Mouse (Mus musculus) embryo, embryonic 11.5 days (tissue): ENCODE measurements around the gene Pitpnb.

Experiments used
- DNase-seq: peaks from one replicate; pipeline ENCODE4 v3.0.0-alpha.2; 2012; ENCODE audit warnings: low read depth, low spot score

Pitpnb gene

DNA sequence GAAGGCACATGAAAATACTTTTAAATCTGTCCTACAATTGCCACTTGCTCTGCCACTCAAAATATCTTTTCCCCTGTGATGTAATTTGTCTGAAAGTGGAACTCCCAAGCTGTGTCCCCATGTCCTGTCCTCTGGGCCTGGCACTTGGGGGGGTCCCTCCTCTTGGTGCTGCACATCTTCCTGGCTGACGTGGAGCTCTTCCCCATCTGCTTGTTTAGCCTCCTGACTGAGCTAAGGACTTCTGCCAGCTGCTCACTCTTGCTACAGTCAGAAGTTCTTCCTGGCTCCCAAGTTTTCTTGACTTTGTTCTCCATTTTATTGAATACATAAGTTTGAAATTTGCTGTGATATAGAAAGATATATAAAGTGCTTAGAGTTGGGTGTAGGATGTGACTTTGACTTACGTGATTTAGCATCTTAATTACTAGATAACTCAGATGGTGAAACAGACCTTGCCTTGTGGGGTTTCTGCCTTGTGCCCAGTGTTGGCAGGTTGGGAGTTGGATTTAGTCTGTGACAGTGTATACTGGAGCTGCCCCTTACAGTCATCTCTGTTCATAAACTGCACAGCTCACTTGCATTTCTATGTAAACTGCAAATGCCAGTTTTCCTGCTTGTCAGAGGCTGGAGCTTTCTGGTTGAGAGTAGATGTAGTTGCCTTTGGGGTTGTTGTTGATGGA, 14.3 kb downstream of the Pitpnb start:
- DNase-seq: no peak

DNA sequence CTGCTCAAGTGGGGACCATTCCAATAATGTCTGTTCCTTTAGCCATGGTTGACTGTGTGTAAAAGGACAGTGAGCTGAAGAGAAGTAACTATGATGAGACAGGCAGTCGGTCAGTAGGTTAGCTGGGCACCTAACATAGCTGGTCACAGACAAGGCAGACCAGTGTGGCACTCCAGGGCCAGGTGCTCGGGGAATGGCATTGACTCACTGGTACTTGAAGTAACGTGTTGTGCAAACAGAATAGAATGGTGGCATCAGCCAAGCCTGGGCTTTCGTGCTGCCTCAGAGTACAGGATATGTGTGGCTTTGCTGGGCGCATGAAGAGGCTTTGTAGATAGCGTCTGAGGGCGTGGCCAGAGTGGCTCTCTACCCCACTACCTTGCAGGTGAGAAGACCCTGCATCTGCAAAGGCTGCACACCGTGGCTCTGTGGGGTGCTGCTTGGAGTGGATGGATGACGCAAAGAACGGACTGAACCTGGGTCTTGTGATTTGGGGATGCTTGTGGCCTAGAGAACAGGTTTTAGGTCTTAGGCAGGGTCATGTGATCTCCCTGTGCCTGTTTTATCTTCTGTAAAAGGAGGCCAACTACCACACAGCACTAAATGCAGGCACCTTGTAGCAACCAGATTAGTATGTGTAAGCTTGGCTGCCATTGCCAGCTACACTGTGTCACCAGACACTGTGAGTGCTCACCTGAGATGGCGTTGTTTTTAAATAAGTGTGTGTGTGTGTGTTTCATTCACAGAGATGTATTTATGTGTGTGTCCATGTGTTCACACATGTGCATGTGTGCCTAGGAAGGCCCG, 26.5 kb downstream of the Pitpnb start:
- no peak for DNase-seq

GRCm38 (mm10) chr5:111360546-111360945, 30.0 kb downstream of the Pitpnb start:
- no peak for DNase-seq

GRCm38 (mm10) chr5:111361058-111361457, 30.5 kb downstream of the Pitpnb start:
- DNase-seq: no peak

- DNase-seq: no peak
Observed at GRCm38 (mm10) chr5:111361846-111362245, 31.3 kb downstream of the Pitpnb start.

DNA sequence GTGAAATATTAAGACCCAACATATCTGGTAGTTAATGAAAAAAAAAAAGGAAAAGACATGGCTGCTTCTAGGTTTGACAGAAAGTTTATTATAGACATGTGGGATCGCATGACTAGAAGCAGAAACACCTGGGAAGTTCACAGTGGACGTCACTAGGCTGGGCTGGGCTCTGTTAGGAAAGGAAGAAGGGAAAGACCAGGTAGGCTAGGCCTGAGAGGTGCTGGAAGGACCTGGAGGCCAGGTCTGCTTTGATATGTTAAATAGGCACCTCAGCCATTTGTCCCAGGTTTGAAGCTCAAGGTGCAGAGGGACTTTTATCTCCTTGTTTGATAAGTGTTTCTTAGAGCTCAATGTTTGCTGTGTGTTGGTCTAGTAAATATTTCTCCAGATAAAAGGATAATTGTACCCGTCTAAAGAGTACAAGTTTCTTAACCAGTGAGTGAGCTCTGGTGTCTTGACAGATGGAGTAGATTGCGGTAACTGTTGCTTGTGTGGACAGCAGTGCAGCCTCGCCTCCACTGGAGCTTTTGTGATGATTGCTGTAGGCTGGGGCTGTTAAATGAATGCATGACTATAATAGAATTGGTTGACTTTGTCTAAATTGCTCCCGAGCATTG, 33.0 kb downstream of the Pitpnb start:
- no peak for DNase-seq

DNA sequence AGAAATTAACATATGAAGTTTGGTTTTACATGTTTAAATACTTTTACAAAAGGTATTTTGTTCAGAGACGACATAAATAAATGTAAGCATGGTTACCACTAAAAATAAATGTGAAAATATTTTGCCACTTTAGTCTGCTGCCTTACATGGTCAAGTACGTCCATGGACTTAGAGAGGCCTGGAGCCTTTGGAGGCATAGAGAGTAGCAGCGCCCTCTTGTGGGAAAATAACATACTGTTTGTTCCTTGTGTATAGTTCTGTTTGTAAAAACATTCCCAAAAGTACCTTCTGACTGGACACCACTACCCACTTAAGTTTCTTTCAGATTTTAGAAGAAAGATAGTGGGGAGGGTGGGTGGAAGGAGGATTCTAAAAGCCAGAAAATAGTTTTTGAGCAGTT, 34.0 kb downstream of the Pitpnb start:
- DNase-seq: peak; percentile 49

- no peak for DNase-seq
Observed at GRCm38 (mm10) chr5:111366140-111366539, 35.6 kb downstream of the Pitpnb start.

GRCm38 (mm10) chr5:111367937-111368517, 37.5 kb downstream of the Pitpnb start:
- DNase-seq: no peak

- no peak for DNase-seq
Observed at GRCm38 (mm10) chr5:111368576-111368975, 38.0 kb downstream of the Pitpnb start.

GRCm38 (mm10) chr5:111375616-111376015, 45.1 kb downstream of the Pitpnb start:
- DNase-seq: no peak

DNA sequence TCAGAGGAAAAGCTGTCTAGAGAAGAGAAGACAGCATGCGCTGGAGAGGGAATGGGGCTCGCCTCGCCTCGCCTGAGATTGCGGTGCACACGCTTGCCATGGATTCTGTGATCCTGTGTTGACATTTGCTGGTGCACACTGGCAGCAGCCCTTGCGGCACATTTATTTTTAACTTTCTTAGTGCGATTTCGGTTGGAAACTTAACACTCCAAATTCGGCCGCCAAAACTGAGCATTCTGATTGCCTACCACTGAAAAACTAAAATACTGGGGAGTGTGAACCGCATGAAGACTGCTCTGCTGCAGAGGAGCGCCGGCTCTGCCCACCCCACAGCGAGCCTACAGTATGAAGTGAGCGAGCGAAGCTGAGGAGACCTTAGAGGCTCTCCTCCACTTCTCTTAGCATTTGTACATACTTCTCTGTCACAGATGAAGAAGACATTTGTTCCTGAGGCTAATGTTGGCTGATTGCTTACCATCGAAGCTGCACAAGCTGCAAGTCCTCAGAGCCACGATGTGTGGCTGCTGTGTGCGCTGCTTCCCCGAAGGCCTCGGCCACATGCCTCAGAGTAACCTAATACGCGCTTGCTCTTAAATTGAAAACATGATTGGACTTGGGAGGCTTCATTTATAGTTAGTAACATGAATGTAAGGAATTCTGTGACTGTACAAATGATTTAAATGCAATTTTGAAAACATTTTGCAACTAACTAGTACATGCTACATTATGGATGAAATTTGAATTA, 45.9 kb downstream of the Pitpnb start:
- DNase-seq: no peak

- no peak for DNase-seq
Observed at GRCm38 (mm10) chr5:111378126-111378993, 47.8 kb downstream of the Pitpnb start.

- DNase-seq: no peak
Observed at GRCm38 (mm10) chr5:111383335-111383734, 52.8 kb downstream of the Pitpnb start.

GRCm38 (mm10) chr5:111390911-111391310, 60.3 kb downstream of the Pitpnb start:
- no peak for DNase-seq

DNA sequence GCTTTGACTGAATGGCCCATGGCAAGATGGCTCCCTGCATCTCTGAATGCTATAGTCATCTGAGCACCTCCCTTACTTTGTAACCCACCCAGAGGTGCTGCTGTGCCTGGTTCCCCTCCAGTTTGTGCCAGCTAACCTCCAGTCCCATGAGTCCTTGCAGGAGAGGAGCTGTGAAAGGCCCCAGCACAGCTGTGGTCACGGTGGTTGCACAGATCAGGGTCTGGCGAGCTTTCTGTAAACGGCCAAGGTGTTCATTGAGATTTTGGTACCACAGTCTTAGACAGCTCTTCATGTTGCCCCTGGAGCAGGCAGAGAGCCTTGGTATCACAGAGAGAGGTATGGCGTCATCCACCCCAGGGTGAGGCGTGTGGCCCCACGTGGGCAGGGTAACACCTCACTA, 60.9 kb downstream of the Pitpnb start:
- no peak for DNase-seq

DNA sequence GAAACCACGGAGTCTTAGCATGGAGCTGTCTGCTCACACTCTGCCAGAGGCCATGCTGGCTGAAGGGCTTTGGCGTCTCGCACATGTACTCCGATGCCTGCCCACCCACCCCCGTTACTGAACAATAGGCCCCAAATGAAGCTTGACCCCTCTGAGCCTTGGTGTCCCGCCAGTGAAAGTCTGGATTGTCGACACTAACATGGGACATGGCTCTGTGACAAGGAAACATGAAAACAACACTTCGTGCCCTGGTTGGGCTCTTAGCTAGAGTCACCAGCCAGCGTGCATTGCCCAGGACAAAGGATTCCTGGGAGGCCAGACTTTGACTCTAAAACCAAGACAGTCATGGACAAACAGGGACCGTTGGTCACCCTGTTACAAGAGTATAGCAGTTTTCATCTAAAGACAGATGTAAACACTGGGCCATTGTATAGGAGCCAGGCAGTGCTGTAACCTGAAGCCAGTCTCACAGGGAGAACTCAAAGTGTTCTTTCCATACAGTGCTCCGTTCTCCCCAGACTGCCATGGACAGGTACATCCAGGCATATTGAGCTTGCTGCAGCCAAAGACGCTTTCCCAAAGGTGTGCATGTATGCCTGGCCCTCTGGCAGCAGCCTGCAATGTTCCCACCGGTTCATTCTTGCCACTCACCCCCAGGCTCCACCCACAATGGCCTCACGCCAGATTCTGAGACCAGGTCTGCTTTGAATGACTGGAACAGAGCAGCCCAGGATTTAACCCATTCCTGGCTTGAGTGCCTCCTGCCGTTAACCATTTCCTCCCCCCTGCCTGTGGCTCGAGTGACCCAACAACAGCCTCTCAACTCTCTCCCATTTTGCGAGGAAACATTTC, 63.0 kb downstream of the Pitpnb start:
- peak; percentile 81 for DNase-seq

DNA sequence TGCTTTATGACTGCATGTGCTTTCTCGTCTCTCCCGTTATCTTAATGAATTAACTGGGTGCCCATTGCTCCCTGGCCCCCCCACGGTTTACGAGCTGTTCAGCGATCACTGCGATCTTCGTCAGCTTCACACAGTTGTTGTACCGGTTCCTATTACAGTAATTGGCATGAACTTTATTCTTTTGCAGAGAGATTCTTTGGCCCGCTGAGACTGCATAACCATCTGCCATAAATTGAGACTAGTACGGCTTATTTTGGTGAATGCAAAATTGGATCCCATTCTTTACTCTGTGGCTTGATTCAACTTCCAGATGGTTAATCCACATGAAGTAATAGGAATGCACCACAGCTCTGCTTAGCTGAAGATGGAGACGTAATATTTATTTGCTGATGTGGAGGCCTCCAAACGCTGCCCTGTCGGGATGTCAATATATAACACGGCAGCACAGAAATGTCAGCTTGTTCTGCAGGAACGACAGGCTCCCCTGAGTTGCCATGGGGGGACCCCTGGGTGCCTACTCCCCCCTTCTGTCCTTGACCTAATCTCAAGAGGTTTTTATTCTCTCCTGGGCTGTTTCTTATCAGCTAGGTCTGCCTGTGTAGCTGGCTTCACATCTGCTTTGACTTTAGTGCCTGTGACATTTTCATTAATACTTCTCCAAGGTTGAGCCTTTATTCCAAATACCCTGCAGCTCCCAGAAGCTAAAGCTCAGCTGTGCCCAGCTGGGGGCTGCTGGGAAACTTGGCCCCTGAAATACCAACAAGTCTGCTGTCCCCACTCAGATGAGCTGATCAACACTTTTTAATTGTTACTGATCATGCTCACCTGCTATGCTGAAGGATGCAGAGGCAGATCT, 63.9 kb downstream of the Pitpnb start:
- no peak for DNase-seq

GRCm38 (mm10) chr5:111395771-111396170, 65.2 kb downstream of the Pitpnb start:
- no peak for DNase-seq
